Comparison of ENCODE assay signal across 8 mouse cellular contexts in the genomic region with DNA sequence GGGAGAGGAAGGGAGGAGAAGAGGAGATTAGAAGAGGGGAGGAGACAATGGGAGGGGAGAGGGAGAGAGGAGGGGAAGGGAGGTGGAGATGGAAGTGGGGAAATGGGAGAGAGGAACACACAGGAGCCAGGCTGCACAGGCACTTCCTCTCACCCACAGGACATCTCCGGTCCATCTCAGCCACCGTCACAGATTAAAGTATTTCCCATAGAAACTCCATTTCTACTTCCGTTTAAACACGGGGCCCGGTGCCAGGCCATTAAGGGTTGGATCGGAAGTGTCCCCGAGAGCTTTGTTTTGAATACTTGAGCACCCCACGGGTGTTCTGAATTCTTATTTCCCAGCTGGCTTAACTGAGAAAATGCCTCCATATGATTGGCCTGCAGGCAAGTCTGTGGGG.
DNase-seq lines count a peak whose midpoint lies in the region; ATAC-seq lines count a peak whose summit lies in the region.

No protein-coding gene starts in this region.

- DNase-seq in gastrocnemius, adult 18-20 months (ENCODE audit: low spot score) = peak; percentile 47
- DNase-seq in gastrocnemius, adult 8-10 months (ENCODE audit: low spot score in 2 of 2) = no peak
- DNase-seq in heart, adult 8-10 months (ENCODE audit: low spot score) = peak; percentile 68
- DNase-seq in kidney, adult 9 months = peak; percentile 73
- DNase-seq in cerebellum, adult 8-10 months = no peak
- DNase-seq in right cerebral cortex, postnatal 14 days = no peak
- no peak for DNase-seq in embryo, embryonic 9.5 days (ENCODE audit: extremely low spot score)

- peak; percentile 63 for ATAC-seq in megakaryocyte, adult 5-6 weeks (ENCODE audit: poor library complexity, severe bottlenecking)

Comparison
In these comparisons a context has a peak if more than half of its experiments do, and no peak if none do; other contexts are left out.
1. DNase-seq: peak in gastrocnemius, adult 18-20 months (single experiment), heart, adult 8-10 months (single experiment) and kidney, adult 9 months (single experiment); none in gastrocnemius, adult 8-10 months (0 of 2), cerebellum, adult 8-10 months (single experiment), right cerebral cortex, postnatal 14 days (single experiment) and embryo, embryonic 9.5 days (single experiment).